Mouse (Mus musculus) neural tube, embryonic 12.5 days (tissue): ENCODE data around the gene Rps6kc1. TPM values are rescaled to one million over a fixed set of nuclear protein-coding genes. Genes with fewer than 3 reads are reported as not detected.

Experiments used
- ATAC-seq: fragments of 200-750 bp; cut with Nextera tagmentation; 2 replicates; pipeline ENCODE4 v1.8.0; 2017; ENCODE audit warnings: low read depth, mild to moderate bottlenecking, moderate TSS enrichment, moderate library complexity; ENCODE audit not compliant: low FRiP score
- H3K27ac ChIP-seq: fragments of 300-500 bp; sonication (generic); 2 replicates; pipeline ENCODE4 v1.5.1; 2016
- H3K27me3 ChIP-seq: fragments of 300-500 bp; sonication (generic); replicated peaks from 2 replicates; pipeline ENCODE4 v1.6.1; 2016; ENCODE audit warnings: mild to moderate bottlenecking
- H3K36me3 ChIP-seq: fragments of 300-500 bp; sonication (generic); 2 replicates; pipeline ENCODE4 v1.6.1; 2016; ENCODE audit warnings: mild to moderate bottlenecking
- H3K4me1 ChIP-seq: fragments of 300-500 bp; sonication (generic); 2 replicates; pipeline ENCODE4 v1.6.1; 2016
- H3K4me2 ChIP-seq: fragments of 300-500 bp; sonication (generic); replicated peaks from 2 replicates; pipeline ENCODE4 v1.6.1; 2016; ENCODE audit warnings: mild to moderate bottlenecking
- H3K4me3 ChIP-seq: fragments of 300-500 bp; sonication (generic); 2 replicates; pipeline ENCODE4 v1.5.1; 2016
- H3K9ac ChIP-seq: fragments of 300-500 bp; sonication (generic); 2 replicates; pipeline ENCODE4 v1.6.1; 2016; ENCODE audit warnings: mild to moderate bottlenecking
- H3K9me3 ChIP-seq: fragments of 300-500 bp; sonication (generic); 2 replicates; pipeline ENCODE4 v1.6.1; 2016; ENCODE audit warnings: mild to moderate bottlenecking
- WGBS: fragments of 180-500 bp; shearing (Covaris S2); methylation state at CpG from one replicate; pipeline ENCODE4 v1.1.7; 2016; 5-methylcytosine and 5-hydroxymethylcytosine counted together
- polyA plus RNA-seq: library from polyadenylated mRNA; unstranded; fragments of >200 nt; fragmentation: Nextera tagmentation; extraction: Ambion mirVana; gene quantifications from 2 replicates; pipeline ENCODE4 v1.2.1, GENCODE M21; 2016

Rps6kc1 gene
- polyA plus RNA-seq, 1 experiment from 2014 or later, result 26.4 TPM

DNA sequence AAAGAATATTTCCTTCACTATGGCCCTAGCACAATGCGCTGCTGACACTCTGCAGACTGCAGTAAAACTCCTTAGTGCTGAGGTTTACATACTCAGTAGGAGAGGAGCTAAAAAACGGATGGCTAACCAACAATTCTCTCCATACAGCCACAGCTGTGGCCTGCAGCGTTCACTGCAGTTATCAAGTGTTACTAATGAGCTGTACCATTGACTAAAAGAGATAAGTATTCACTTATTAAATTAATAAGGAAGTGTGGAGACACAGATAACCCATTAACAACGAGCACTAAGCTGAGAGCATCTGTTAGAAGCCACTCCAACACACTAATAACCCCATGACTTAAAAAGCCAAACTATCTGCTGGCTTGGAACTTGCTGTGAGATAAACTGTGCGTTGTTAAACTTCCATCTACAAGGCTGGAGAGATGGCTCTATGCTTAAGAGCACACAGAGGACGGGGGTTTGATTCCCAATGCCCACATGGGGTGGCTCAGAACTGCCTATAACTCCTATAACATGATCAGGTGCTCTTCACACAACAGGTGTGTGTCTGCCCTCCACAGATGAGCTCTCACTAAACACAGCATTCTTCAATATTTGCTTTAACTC, 17.9 kb downstream of the Rps6kc1 start:
- H3K9me3 ChIP-seq, result no peaks in the 10 kb centered on the region
- no peak overlapping the region for H3K4me2 ChIP-seq
- ATAC-seq, result no peak
- H3K27ac ChIP-seq, result no peak overlapping the region
- no peaks in the 10 kb centered on the region for H3K27me3 ChIP-seq
- H3K9ac ChIP-seq, result no peak overlapping the region
- 82% methylated on average over 6 of the region's 6 CpGs for WGBS
- no peak overlapping the region for H3K4me3 ChIP-seq
- peaks cover 59% of the 10 kb centered on the region for H3K36me3 ChIP-seq
- H3K4me1 ChIP-seq, result no peaks in the 10 kb centered on the region

DNA sequence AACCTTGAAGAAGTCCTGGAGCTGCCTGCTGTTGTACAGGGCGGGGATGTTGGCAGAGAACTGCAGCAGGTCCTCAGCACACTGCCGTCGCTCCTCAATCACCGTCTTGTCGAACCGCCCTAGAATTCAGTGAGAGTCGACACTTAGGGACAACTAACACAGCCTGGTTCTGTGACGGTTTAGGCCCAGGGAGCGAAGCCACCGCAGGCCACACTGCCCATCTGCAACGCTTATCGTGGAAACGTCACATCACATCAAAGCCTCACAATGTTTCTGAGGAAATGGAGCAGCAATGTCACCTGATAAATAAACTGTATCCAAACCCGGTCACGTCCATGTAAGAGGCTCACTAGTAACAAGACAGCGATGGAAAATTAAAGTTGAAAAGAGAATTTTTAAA, 22.9 kb downstream of the Rps6kc1 start:
- Histone ChIP-seq H3K36me3 (peaks cover 65% of the 10 kb centered on the region), H3K4me1 (no peaks in the 10 kb centered on the region), H3K4me3 (no peak overlapping the region), H3K9me3 (no peaks in the 10 kb centered on the region), H3K27me3 (no peaks in the 10 kb centered on the region), H3K4me2 (no peak overlapping the region), H3K27ac (no peak overlapping the region), H3K9ac (no peak overlapping the region)
- no peak for ATAC-seq
- WGBS, result 89% methylated on average over 16 of the region's 16 CpGs

- H3K36me3 ChIP-seq, result peaks cover 66% of the 10 kb centered on the region
These were observed 23.5 kb downstream of the Rps6kc1 start for GRCm38 (mm10) chr1:190888031-190888430.

DNA sequence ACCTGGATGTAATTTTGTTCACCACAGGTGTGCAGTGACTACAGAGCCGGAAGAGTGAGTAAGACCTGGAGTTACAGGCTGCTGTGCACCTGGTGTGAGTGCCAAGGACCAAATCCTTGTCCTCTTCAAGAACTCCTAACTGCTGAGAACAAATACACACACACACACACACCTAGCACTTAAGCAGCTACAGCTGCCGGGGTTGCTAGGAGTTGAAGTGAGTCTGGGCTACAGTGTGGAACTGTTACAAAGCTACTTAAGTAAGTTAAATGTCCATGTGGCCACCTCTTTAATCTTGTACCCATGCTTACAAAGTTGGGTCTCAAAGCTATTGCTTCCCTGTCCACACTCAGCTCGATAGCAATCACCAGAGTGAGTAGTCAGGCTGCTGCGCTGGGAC, 25.6 kb downstream of the Rps6kc1 start:
- no peaks in the 10 kb centered on the region for H3K4me1 ChIP-seq
- H3K4me3 ChIP-seq, result no peak overlapping the region
- H3K27me3 ChIP-seq, result no peaks in the 10 kb centered on the region
- no peaks in the 10 kb centered on the region for H3K9me3 ChIP-seq
- no peak overlapping the region for H3K4me2 ChIP-seq
- H3K9ac ChIP-seq, result no peak overlapping the region
- no peak for ATAC-seq
- H3K36me3 ChIP-seq, result peaks cover 60% of the 10 kb centered on the region
- H3K27ac ChIP-seq, result no peak overlapping the region
- WGBS, result 96% methylated on average over 4 of the region's 4 CpGs

More at GRCm38 (mm10) chr1:190888031-190888430, 23.5 kb downstream of the Rps6kc1 start:
- H3K9ac ChIP-seq, result no peak overlapping the region
- no peaks in the 10 kb centered on the region for H3K4me1 ChIP-seq
- no peak overlapping the region for H3K27ac ChIP-seq
- no peaks in the 10 kb centered on the region for H3K27me3 ChIP-seq
- no peaks in the 10 kb centered on the region for H3K9me3 ChIP-seq
- H3K4me2 ChIP-seq, result no peak overlapping the region
- WGBS, result 89% methylated on average over 2 of the region's 2 CpGs
- no peak overlapping the region for H3K4me3 ChIP-seq
- no peak for ATAC-seq

DNA sequence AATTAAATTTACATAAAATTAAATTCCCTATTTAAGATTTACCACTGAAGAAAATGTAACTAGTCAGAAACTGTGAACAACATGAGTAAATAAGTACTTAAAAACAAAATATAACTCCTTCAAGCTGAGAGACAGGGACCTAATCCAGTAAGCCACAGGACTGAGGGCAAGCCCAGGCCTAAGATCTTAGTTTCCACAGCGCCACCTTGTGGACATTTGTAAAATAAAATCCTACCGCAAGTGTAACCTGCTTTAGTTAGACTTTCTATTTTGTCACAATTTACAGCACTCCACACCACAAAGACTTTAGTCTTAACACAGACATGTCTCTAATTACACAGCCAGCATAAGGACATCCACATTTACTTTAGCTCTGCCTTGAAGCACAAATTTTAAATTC, 30.1 kb downstream of the Rps6kc1 start:
- H3K9me3 ChIP-seq, result no peaks in the 10 kb centered on the region
- WGBS, result 3% methylated on average over 2 of the region's 2 CpGs
- no peak overlapping the region for H3K4me2 ChIP-seq
- peaks cover 33% of the 10 kb centered on the region for H3K36me3 ChIP-seq
- no peak overlapping the region for H3K9ac ChIP-seq
- no peak for ATAC-seq
- H3K4me1 ChIP-seq, result no peaks in the 10 kb centered on the region
- no peaks in the 10 kb centered on the region for H3K27me3 ChIP-seq
- no peak overlapping the region for H3K4me3 ChIP-seq
- H3K27ac ChIP-seq, result no peak overlapping the region

DNA sequence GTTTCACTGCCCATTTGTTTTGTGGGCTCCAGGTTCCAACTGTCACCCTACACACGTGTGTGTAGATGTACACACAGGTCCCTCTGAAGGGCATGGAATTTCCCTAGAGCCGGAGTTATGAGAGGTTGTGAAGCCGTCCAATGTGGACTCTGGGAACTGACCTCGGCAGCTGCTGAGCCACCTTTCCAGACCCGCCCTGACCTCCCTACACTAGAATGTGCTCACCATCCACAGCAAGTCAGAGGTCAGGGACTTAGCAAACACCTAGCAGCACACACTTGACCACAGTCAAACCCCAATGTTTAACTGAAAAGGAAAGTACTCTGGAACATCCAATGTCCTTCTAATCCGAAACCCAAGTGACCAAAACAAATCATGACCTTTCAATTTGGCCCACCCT, 30.9 kb downstream of the Rps6kc1 start:
- peaks cover 30% of the 10 kb centered on the region for H3K36me3 ChIP-seq
- WGBS, result 88% methylated on average over 6 of the region's 6 CpGs
- no peaks in the 10 kb centered on the region for H3K9me3 ChIP-seq
- no peaks in the 10 kb centered on the region for H3K27me3 ChIP-seq
- ATAC-seq, result no peak
- H3K9ac ChIP-seq, result no peak overlapping the region
- H3K27ac ChIP-seq, result no peak overlapping the region
- no peaks in the 10 kb centered on the region for H3K4me1 ChIP-seq
- no peak overlapping the region for H3K4me2 ChIP-seq
- no peak overlapping the region for H3K4me3 ChIP-seq

- Histone ChIP-seq H3K27ac (no peak overlapping the region), H3K4me1 (no peaks in the 10 kb centered on the region), H3K4me2 (no peak overlapping the region), H3K9me3 (no peaks in the 10 kb centered on the region), H3K27me3 (no peaks in the 10 kb centered on the region), H3K4me3 (no peak overlapping the region), H3K9ac (no peak overlapping the region), H3K36me3 (peaks cover 20% of the 10 kb centered on the region)
- ATAC-seq, result no peak
- WGBS, result 94% methylated on average over 6 of the region's 6 CpGs
These were observed 35.8 kb downstream of the Rps6kc1 start for GRCm38 (mm10) chr1:190875751-190876150.

DNA sequence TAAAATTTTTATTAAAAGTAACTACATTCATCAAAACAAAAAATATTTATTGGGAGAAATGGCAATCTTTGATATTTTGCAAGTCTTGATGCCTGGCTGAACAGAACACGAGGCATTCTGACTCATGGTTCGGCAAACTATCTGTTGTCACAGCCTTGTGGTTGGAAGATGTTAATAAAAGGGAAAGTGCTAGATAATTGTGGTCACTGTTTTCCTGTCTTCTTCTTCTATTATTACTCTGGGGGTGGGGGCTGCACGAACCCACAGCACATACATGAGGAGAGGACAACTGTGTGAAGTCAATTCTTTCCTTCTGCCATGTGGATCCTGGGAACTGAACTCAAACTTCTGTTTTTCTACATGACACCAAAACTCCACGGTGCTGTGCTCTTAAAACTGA, 36.5 kb downstream of the Rps6kc1 start:
- Histone ChIP-seq H3K4me3 (no peak overlapping the region), H3K9ac (no peak overlapping the region), H3K4me2 (no peak overlapping the region), H3K36me3 (peaks cover 24% of the 10 kb centered on the region), H3K9me3 (no peaks in the 10 kb centered on the region), H3K27ac (no peak overlapping the region), H3K4me1 (no peaks in the 10 kb centered on the region), H3K27me3 (no peaks in the 10 kb centered on the region)
- 88% methylated on average over 4 of the region's 4 CpGs for WGBS
- no peak for ATAC-seq

DNA sequence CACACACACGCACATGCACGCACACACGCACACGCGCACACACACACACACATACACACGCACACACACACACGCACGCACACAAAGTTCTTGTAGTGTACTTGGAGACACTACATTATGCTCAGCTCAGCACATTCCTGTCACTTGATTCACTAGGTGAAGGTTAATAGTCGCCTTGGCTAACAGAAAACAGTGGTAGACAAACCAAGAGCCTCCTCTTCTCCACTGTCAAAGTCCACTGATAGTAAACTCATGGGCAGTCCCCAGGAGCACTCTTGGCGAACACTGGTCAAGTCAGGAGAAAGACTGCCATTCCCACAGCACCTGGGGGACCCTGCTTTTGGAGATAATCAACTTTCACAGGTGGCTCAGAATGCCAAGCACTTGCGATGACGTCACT, 40.5 kb downstream of the Rps6kc1 start:
- Histone ChIP-seq H3K9me3 (no peaks in the 10 kb centered on the region), H3K4me1 (no peaks in the 10 kb centered on the region), H3K9ac (no peak overlapping the region), H3K4me3 (no peak overlapping the region), H3K4me2 (no peak overlapping the region), H3K27me3 (no peaks in the 10 kb centered on the region), H3K36me3 (peaks cover 34% of the 10 kb centered on the region), H3K27ac (no peak overlapping the region)
- ATAC-seq, result no peak
- 97% methylated on average over 12 of the region's 12 CpGs for WGBS

DNA sequence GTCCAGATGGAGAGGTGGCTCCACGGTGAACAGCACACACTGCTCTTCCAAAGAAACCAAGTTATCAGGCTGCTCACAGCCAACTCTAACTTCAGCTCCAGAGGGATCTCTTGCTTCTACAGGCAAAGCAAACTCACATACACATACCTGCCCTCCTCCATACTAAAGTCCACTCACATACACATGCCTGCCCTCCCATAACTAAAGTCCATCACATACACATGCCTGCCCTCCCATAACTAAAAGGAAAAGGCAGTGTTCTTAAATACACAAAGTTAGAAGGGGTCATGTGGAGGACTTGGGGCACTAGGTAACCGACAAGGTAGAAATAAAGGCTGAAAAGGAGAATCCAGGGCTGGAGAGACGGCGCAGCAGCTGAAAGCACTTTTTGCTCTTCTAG, 41.6 kb downstream of the Rps6kc1 start:
- H3K36me3 ChIP-seq, result peaks cover 35% of the 10 kb centered on the region

DNA sequence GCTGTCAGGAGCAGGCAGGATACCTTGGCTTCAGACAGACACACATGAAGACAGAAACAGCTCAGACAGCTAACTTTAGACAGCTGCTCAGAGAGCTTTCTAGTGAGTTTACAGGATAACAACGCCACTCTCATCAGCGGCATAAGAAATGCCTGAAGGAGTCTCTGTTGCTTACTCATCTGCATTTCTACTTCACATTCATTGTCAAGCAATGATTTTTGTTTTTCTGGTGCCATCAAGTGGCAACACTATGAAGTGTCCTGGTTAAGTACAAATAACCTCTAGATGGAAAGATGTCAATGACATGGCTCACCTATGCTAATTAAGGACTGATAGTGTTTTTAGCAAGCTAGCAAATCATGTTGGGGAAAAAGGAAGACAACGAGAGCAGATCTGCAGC, 42.8 kb downstream of the Rps6kc1 start:
- Histone ChIP-seq H3K4me3 (no peak overlapping the region), H3K27me3 (no peaks in the 10 kb centered on the region), H3K9ac (no peak overlapping the region), H3K27ac (no peak overlapping the region), H3K36me3 (peaks cover 39% of the 10 kb centered on the region), H3K4me2 (no peak overlapping the region), H3K9me3 (no peaks in the 10 kb centered on the region), H3K4me1 (no peaks in the 10 kb centered on the region)
- ATAC-seq, result no peak
- WGBS, result 90% methylated on average over 3 of the region's 3 CpGs

More for the DNA sequence above, 41.6 kb downstream of the Rps6kc1 start:
- Histone ChIP-seq H3K4me2 (no peak overlapping the region), H3K4me3 (no peak overlapping the region), H3K9me3 (no peaks in the 10 kb centered on the region), H3K27ac (no peak overlapping the region), H3K9ac (no peak overlapping the region), H3K27me3 (no peaks in the 10 kb centered on the region), H3K4me1 (no peaks in the 10 kb centered on the region)
- no peak for ATAC-seq
- 88% methylated on average over 4 of the region's 4 CpGs for WGBS

DNA sequence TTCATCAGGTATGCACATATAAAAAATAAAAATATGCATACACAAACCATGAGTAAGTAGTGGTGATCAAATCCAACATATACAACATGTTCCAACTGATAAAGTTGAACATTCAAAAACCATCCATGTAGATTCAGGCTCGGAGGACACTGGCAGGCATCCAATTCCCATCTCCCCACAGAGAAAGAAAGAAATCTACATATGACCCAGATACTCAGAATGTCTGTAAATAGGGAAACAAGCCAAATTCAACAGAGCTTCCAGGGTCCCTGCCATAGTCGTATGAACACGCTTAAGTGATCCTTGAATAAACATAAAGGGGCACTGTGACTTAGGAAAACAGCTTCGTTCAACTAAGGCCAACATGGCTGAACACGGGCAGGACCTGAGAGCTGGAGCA, 49.9 kb downstream of the Rps6kc1 start:
- Histone ChIP-seq H3K4me1 (no peaks in the 10 kb centered on the region), H3K4me3 (no peak overlapping the region), H3K9ac (no peak overlapping the region), H3K36me3 (peaks cover 14% of the 10 kb centered on the region), H3K27me3 (no peaks in the 10 kb centered on the region), H3K9me3 (no peaks in the 10 kb centered on the region), H3K27ac (no peak overlapping the region), H3K4me2 (no peak overlapping the region)
- WGBS, result 79% methylated on average over 5 of the region's 5 CpGs
- ATAC-seq, result no peak

DNA sequence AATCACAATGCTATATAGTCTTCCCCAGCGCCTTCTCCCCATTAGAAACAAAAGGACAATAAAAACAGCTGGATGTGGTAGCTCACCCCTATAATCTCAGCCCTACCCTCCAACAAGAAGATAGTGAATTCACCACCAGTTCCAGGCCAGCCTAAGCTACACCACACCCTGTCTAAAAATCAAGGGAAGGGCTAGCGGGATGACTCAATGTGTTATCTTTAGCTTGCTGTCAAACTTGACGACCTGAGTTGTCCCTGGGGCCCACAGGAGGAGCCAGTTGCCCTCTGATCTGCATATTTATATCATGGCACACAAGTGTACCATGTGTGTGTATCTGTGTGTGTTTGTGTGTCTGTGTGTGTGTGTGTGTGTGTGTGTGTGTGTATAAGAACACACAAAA, 57.1 kb downstream of the Rps6kc1 start:
- no peak overlapping the region for H3K27ac ChIP-seq
- 59% methylated on average over 3 of the region's 3 CpGs for WGBS

More for the DNA sequence above, 57.1 kb downstream of the Rps6kc1 start:
- no peaks in the 10 kb centered on the region for H3K27me3 ChIP-seq
- no peak overlapping the region for H3K9ac ChIP-seq
- peaks cover 3% of the 10 kb centered on the region; the same call in 1 of the 2 replicates for H3K36me3 ChIP-seq
- H3K9me3 ChIP-seq, result no peaks in the 10 kb centered on the region
- no peak overlapping the region for H3K4me3 ChIP-seq
- H3K4me2 ChIP-seq, result no peak overlapping the region
- ATAC-seq, result no peak
- no peaks in the 10 kb centered on the region for H3K4me1 ChIP-seq
